Mouse (Mus musculus): Measurements from ENCODE around the gene Gm6904.

- TF ChIP-seq POLR2A (IDR thresholded peaks at IDR 0.05; ENCODE audit: extremely low read depth, insufficient read depth, low read length) (peak; percentile 83), CTCF (IDR thresholded peaks at IDR 0.05; ENCODE audit: low read depth, low read length) (peak; percentile 66)
Observed at GRCm38 (mm10) chr14:59200711-59201603, 59.1 kb downstream of the Gm6904 start, which contains the start of gene Rcbtb1.

All from liver, adult 2 months (tissue).